Mouse (Mus musculus): ENCODE measurements around the gene Lrrc20.

Gene Lrrc20

GRCm38 (mm10) chr10:61453171-61453570, 22.4 kb upstream of the Lrrc20 start:
- POLR2A ChIA-PET, result interaction anchor here in 3 of 4 experiments (0.6 to 9.8 kb wide), 61 partner anchors 8 to 683 kb away, joined by 3 to 138 read pairs (median 4); partner anchors contain the start of genes Nodal (in 3 of the 3), Lrrc20 (in 2 of the 3), Ppa1 (in 2 of the 3) and Pald1 (in 1 of the 3)

GRCm38 (mm10) chr10:61457182-61457581, 18.4 kb upstream of the Lrrc20 start:
- ChIA-PET CTCF (interaction anchor here (0.5 to 2.7 kb wide), 8 partner anchors 8 to 258 kb away, joined by 3 to 16 read pairs (median 7); no protein-coding TSS in a partner anchor), POLR2A (interaction anchor here (0.6 to 6.3 kb wide), 22 partner anchors 9 to 1480 kb away, joined by 3 to 38 read pairs (median 4); partner anchors contain the start of genes Lrrc20 (in 2 of the 4) and Nodal (in 1 of the 4))

More at GRCm38 (mm10) chr10:61453171-61453570, 22.4 kb upstream of the Lrrc20 start:
- CTCF ChIA-PET, result interaction anchor here in 3 of 4 experiments (0.6 to 2.0 kb wide), 12 partner anchors 10 to 254 kb away, joined by 3 to 16 read pairs (median 4); partner anchors contain the start of gene Lrrc20 (in 1 of the 3)

DNA sequence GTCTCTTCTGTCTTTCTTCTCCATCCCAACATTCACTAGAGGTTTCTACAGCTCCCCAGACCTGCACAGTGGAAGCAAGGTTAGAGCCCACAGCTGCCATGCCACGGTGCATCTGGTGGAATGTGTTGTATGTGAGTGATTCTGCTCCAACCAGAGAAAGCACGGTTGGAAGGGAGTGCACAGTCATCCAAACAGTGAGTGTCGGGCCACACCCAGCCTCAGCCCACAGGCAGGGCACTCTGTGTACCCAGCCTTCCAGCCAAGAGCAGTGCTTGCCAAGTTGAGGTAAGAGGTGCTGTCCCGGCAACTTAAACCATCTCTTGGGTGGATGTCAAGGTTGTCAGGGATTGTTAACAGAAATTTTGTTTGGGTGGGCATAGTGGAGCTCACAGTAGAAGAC, 10.6 kb upstream of the Lrrc20 start:
- ChIA-PET CTCF (interaction anchor here (0.5 to 1.3 kb wide), 9 partner anchors 8 to 205 kb away, joined by 3 to 5 read pairs (median 3); no protein-coding TSS in a partner anchor), POLR2A (interaction anchor here in 3 of 4 experiments (0.5 to 2.0 kb wide), 4 partner anchors 11 to 69 kb away, joined by 3 to 7 read pairs (median 4); partner anchors contain the start of gene Lrrc20 (in 1 of the 3))

- ChIA-PET CTCF (interaction anchor here (0.6 to 1.4 kb wide), 32 partner anchors 9 to 402 kb away, joined by 3 to 26 read pairs (median 5); partner anchors contain the start of genes Lrrc20 (in 3 of the 4), Eif4ebp2 (in 2 of the 4) and Nodal (in 1 of the 4)), POLR2A (interaction anchor here (0.6 to 1.4 kb wide), 7 partner anchors 8 to 14 kb away, joined by 3 to 9 read pairs (median 6); partner anchors contain the start of genes Lrrc20 (in 3 of the 4) and Eif4ebp2 (in 1 of the 4))
These were observed 9.4 kb upstream of the Lrrc20 start for GRCm38 (mm10) chr10:61466242-61466641.

DNA sequence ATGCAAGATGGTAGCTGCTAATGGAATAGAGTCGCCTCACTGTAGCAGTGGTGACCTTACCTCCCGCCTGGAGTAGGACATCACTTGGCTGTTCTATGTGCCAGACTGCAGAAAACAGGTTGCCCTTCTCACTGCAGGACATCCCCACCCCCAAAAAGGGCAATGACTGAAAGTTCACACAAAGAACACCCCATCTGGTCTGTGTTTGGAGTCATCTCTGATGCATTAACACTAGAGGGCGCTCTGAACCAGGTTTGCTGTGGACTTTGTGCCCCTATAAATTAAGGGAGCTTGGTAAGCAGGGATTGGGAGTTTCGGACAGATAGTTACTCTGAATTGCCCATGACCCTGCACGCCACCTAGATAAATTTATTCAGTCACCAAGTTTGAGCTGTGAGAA, 8.7 kb upstream of the Lrrc20 start:
- POLR2A ChIA-PET, result interaction anchor here (0.6 to 1.4 kb wide), 12 partner anchors 8 to 50 kb away, joined by 3 to 9 read pairs (median 4); partner anchors contain the start of genes Lrrc20 (in 3 of the 4) and Eif4ebp2 (in 2 of the 4)

GRCm38 (mm10) chr10:61468900-61469299, 6.7 kb upstream of the Lrrc20 start:
- CTCF ChIA-PET, result interaction anchor here in 2 of 4 experiments (0.6 to 1.5 kb wide), 4 partner anchors 23 to 270 kb away, joined by 3 to 6 read pairs (median 4); no protein-coding TSS in a partner anchor
- POLR2A ChIA-PET, result interaction anchor here in 3 of 4 experiments (0.6 to 1.5 kb wide), 6 partner anchors 14 to 132 kb away, joined by 3 to 6 read pairs (median 3); no protein-coding TSS in a partner anchor

More for the DNA sequence above, 8.7 kb upstream of the Lrrc20 start:
- CTCF ChIA-PET, result interaction anchor here (0.5 to 1.4 kb wide), 81 partner anchors 9 to 1268 kb away, joined by 3 to 26 read pairs (median 4); partner anchors contain the start of genes Lrrc20 (in 4 of the 4), Eif4ebp2 (in 3 of the 4), Adamts14 (in 1 of the 4) and Nodal (in 1 of the 4)

- CTCF ChIA-PET, result interaction anchor here in 2 of 4 experiments (1.0 to 1.1 kb wide), 2 partner anchors 19 to 129 kb away, joined by 3 to 4 read pairs; no protein-coding TSS in a partner anchor
- POLR2A ChIA-PET, result interaction anchor here in 3 of 4 experiments (0.6 to 2.7 kb wide), 3 partner anchors 21 to 443 kb away, joined by 3 to 12 read pairs (median 4); partner anchors contain the start of gene Eif4ebp2 (in 1 of the 3)
These were observed 2.0 kb upstream of the Lrrc20 start for GRCm38 (mm10) chr10:61473640-61474039.

DNA sequence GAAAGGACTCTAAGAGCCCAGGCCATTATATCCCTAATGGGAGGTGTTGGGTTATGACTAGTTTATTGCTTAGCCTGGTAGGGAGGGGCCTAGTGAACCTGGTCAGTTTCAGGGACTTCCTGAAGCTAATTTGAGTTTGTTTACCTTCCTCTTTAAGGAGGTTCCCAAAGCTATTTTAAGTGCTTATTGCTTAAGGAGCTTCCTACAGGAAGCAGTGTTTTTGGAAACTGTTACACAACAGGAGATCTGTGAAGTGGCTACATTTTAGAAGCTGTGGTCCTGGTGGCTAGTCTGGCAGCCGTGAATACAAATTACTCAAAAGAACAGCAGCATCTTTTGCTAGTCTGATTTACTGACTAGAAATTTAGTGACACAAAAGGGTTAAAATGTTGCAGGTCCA, 1.3 kb upstream of the Lrrc20 start:
- ChIA-PET POLR2A (interaction anchor here in 3 of 4 experiments (0.6 to 2.7 kb wide), 7 partner anchors 17 to 177 kb away, joined by 3 to 14 read pairs (median 9); partner anchors contain the start of gene Eif4ebp2 (in 2 of the 3)), CTCF (interaction anchor here in 2 of 4 experiments (0.6 to 1.1 kb wide), 3 partner anchors 18 to 128 kb away, joined by 3 to 8 read pairs (median 4); no protein-coding TSS in a partner anchor)

DNA sequence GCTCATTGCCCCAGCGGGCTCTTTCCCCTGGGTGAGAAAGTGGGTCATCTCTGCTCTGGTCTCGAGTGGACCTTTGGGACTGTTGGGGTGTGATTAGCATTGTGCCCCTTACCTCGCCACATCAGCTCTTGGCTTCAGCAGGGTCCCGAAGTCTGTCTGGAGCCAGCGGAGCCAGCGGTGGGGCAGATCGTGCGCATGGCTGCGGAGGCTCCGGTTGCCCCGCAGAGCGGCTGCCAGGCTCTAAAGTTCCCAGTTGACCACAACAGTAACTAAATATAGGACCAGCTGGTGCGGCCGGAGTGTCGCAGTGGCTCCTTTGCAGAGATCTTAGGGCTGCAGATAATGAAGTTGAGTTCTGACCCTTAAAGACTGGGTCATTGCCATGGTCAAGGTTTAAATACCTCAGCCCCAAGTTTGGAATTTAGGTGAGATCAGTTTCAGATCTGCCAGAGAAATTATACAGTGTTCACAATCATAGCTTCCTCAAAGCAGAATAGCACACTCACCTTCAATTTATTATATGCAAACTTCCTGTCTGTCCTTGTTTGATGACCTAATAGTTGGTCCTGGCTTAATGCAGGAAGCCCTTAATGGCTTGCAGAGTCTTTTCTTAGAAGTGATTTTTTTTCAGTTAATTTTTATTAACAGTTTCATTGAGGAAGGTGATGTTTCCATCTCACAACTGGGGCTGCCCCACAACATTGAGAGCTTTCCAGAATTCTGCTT, 1.0 kb downstream of the Lrrc20 start:
- POLR2A ChIA-PET, result interaction anchor here (0.6 to 2.6 kb wide), 38 partner anchors 8 to 330 kb away, joined by 3 to 36 read pairs (median 6); partner anchors contain the start of genes Eif4ebp2 (in 3 of the 4), Nodal (in 2 of the 4) and Sar1a (in 1 of the 4)
- CTCF ChIA-PET, result interaction anchor here (0.5 to 2.1 kb wide), 12 partner anchors 10 to 900 kb away, joined by 3 to 26 read pairs (median 5); no protein-coding TSS in a partner anchor

DNA sequence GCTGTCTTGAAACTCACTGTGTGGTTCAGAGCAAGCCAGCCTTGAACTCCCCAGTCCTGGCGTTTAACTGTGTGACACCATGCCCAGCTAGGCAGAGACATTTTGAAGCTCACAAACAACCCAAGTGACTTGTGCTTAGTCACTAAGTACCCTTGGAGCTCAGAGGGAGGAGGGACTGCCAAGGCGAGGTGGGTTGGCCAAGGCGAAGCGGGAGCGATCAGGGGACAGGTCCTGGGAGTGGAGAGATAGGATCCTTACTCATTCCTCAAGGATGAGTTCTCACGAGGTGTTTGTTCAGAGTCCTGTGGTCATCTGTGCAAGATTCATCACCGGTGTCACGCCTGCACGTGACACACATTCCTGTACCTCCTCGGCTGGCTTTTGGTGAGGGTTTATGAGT, 3.9 kb downstream of the Lrrc20 start:
- CTCF ChIA-PET, result interaction anchor here in 2 of 4 experiments (1.0 to 1.2 kb wide), 2 partner anchors 13 to 266 kb away, joined by 3 read pairs; no protein-coding TSS in a partner anchor

GRCm38 (mm10) chr10:61479927-61480326, 4.3 kb downstream of the Lrrc20 start:
- ChIA-PET POLR2A (interaction anchor here in 1 of 4 experiments (0.6 kb wide), 1 partner anchor 23 kb away, joined by 3 read pairs; no protein-coding TSS in a partner anchor), CTCF (interaction anchor here in 1 of 4 experiments (0.5 kb wide), 1 partner anchor 441 kb away, joined by 3 read pairs; no protein-coding TSS in a partner anchor)

More for the DNA sequence above, 3.9 kb downstream of the Lrrc20 start:
- POLR2A ChIA-PET, result no interaction called here

GRCm38 (mm10) chr10:61480488-61480887, 4.9 kb downstream of the Lrrc20 start:
- POLR2A ChIA-PET, result interaction anchor here in 1 of 4 experiments (0.6 kb wide), 1 partner anchor 23 kb away, joined by 3 read pairs; no protein-coding TSS in a partner anchor

DNA sequence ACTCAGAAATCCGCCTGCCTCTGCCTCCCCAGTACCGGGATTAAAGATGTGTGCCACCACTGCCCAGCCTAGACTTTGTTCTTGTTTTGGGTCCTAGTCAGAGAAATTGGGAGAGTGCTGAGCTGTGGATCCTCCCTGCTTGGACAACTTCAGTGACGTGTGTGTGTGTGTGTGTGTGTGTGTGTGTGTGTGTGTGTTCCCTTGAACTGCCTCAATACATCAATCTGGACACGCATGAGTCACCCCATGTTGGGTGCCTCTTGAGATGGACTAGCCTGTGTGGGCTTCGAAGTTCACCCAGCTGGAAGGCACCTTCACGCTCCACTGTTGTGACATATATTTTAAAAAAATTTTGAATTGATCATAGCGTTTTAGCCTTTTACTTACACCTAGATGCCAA, 7.2 kb downstream of the Lrrc20 start:
- ChIA-PET POLR2A (no interaction called here), CTCF (interaction anchor here (0.7 to 2.3 kb wide), 6 partner anchors 9 to 30 kb away, joined by 3 to 13 read pairs (median 5); no protein-coding TSS in a partner anchor)

More at GRCm38 (mm10) chr10:61480488-61480887, 4.9 kb downstream of the Lrrc20 start:
- CTCF ChIA-PET, result interaction anchor here in 2 of 4 experiments (0.5 to 0.6 kb wide), 2 partner anchors 137 to 441 kb away, joined by 3 to 4 read pairs; no protein-coding TSS in a partner anchor

GRCm38 (mm10) chr10:61484801-61485200, 9.2 kb downstream of the Lrrc20 start:
- ChIA-PET POLR2A (interaction anchor here in 3 of 4 experiments (0.5 to 2.4 kb wide), 8 partner anchors 9 to 324 kb away, joined by 3 to 11 read pairs (median 4); partner anchors contain the start of genes Lrrc20 (in 2 of the 3) and Nodal (in 1 of the 3)), CTCF (interaction anchor here (0.5 to 2.3 kb wide), 8 partner anchors 8 to 339 kb away, joined by 3 to 13 read pairs (median 4); partner anchors contain the start of gene Lrrc20 (in 1 of the 4))

- ChIA-PET POLR2A (interaction anchor here in 3 of 4 experiments (0.6 to 1.4 kb wide), 7 partner anchors 10 to 181 kb away, joined by 3 to 6 read pairs (median 3); partner anchors contain the start of genes Lrrc20 (in 1 of the 3) and Nodal (in 1 of the 3)), CTCF (interaction anchor here (0.5 to 1.8 kb wide), 9 partner anchors 11 to 888 kb away, joined by 3 to 6 read pairs (median 3); partner anchors contain the start of gene Lrrc20 (in 1 of the 4))
These were observed 11.1 kb downstream of the Lrrc20 start for GRCm38 (mm10) chr10:61486551-61487339.

- POLR2A ChIA-PET, result interaction anchor here in 3 of 4 experiments (0.5 to 1.1 kb wide), 3 partner anchors 13 to 229 kb away, joined by 3 to 4 read pairs (median 3); partner anchors contain the start of gene Lrrc20 (in 2 of the 3)
- CTCF ChIA-PET, result interaction anchor here in 2 of 4 experiments (0.6 to 1.8 kb wide), 10 partner anchors 9 to 1991 kb away, joined by 3 to 6 read pairs (median 4); partner anchors contain the start of gene Lrrc20 (in 1 of the 2)
These were observed 13.0 kb downstream of the Lrrc20 start for GRCm38 (mm10) chr10:61488522-61489110.

All from embryonic stem cell, embryonic (primary cell).